Mouse (Mus musculus) cerebellum, adult 2 months (tissue): ENCODE data around the gene Gnaz. TPM values are rescaled to one million over a fixed set of nuclear protein-coding genes. Genes with fewer than 3 reads are reported as not detected.
A peak's percentile ranks its signal among the peaks of the same experiment; 100 is the strongest.

ENCODE experiments used
- DNase-seq, 2 experiments: peaks; one replicate each; pipeline ENCODE4 v3.0.0; 2021
- H3K27ac ChIP-seq: fragments of 200-500 bp; 2 replicates; pipeline ENCODE4 v1.5.1; 2012; ENCODE audit warnings: low read length, control low read depth, inconsistent platforms; ENCODE audit not compliant: insufficient read depth
- H3K27me3 ChIP-seq: fragments of 200-500 bp; 2 replicates; pipeline ENCODE4 v1.6.1; 2012; ENCODE audit warnings: inconsistent platforms, mild to moderate bottlenecking, low read length, moderate library complexity; ENCODE audit not compliant: control insufficient read depth, insufficient read depth
- H3K4me1 ChIP-seq: fragments of 200-500 bp; 2 replicates; pipeline ENCODE4 v1.6.1; 2011; ENCODE audit warnings: low read length; ENCODE audit not compliant: control insufficient read depth, insufficient read depth
- H3K4me3 ChIP-seq: fragments of 200-500 bp; replicated peaks from 2 replicates; pipeline ENCODE3; 2011; ENCODE audit warnings: mild to moderate bottlenecking, low read depth, low read length, control low read depth; ENCODE audit not compliant: insufficient read depth
- CTCF ChIP-seq: fragments of 200-500 bp; IDR thresholded peaks from 2 replicates; pipeline ENCODE4 v1.5.1; 2011; ENCODE audit warnings: low read depth, mild to moderate bottlenecking, control low read depth, low read length, moderate library complexity, borderline replicate concordance; ENCODE audit not compliant: insufficient read depth
- POLR2A ChIP-seq: fragments of 200-500 bp; IDR thresholded peaks from 2 replicates; pipeline ENCODE4 v1.6.1; 2011; ENCODE audit warnings: low read length, control low read depth, borderline replicate concordance; ENCODE audit not compliant: insufficient read depth
- WGBS: fragments of 180-500 bp; shearing (Covaris S2); methylation state at CpG from one replicate; pipeline ENCODE4 v1.1.7; 2018; 5-methylcytosine and 5-hydroxymethylcytosine counted together
- polyA plus RNA-seq: library from polyadenylated mRNA; depleted of rRNA; stranded (reverse); fragments of >200 nt; gene quantifications from 2 replicates; pipeline ENCODE4 v1.2.3, GENCODE M21; 2012; rRNA removed

Gene Gnaz
- polyA plus RNA-seq, 1 experiment: 44.1 TPM

- Histone ChIP-seq H3K27me3 (no peaks in the 10 kb centered on the region), H3K4me1 (peaks cover 10% of the 10 kb centered on the region), H3K27ac (no peak overlapping the region), H3K4me3 (peak overlapping the region; percentile 50)
- TF ChIP-seq CTCF (no peak), POLR2A (no peak)
- 8% methylated on average over 71 of the region's 71 CpGs for WGBS
- DNase-seq: peak; percentile 24 to 48
Observed at GRCm38 (mm10) chr10:75061341-75062188, 94.6 kb downstream of the Gnaz start.

- WGBS: 16% methylated on average over 6 of the region's 6 CpGs
- Histone ChIP-seq H3K27ac (no peak overlapping the region), H3K4me1 (peaks cover 13% of the 10 kb centered on the region), H3K27me3 (no peaks in the 10 kb centered on the region), H3K4me3 (peak overlapping the region; percentile 50)
- TF ChIP-seq POLR2A (no peak), CTCF (no peak)
- DNase-seq: peak; percentile 28 to 38
Observed at GRCm38 (mm10) chr10:75062189-75062561, 95.2 kb downstream of the Gnaz start.

- TF ChIP-seq POLR2A (no peak), CTCF (no peak)
- WGBS: 36% methylated on average over 6 of the region's 6 CpGs
Observed at GRCm38 (mm10) chr10:75062621-75063020, 95.6 kb downstream of the Gnaz start.

GRCm38 (mm10) chr10:75063301-75063965 lies 96.5 kb downstream of the Gnaz start:
- TF ChIP-seq POLR2A (no peak), CTCF (no peak)
- no peaks in the 10 kb centered on the region for H3K27me3 ChIP-seq
- peak overlapping the region; percentile 58 for H3K4me3 ChIP-seq
- H3K27ac ChIP-seq: no peak overlapping the region
- H3K4me1 ChIP-seq: peaks cover 17% of the 10 kb centered on the region
- WGBS: 19% methylated on average over 12 of the region's 12 CpGs
- no peak for DNase-seq

More at GRCm38 (mm10) chr10:75062621-75063020, 95.6 kb downstream of the Gnaz start:
- Histone ChIP-seq H3K27ac (no peak overlapping the region), H3K4me3 (peak overlapping the region; percentile 50), H3K4me1 (peaks cover 17% of the 10 kb centered on the region), H3K27me3 (no peaks in the 10 kb centered on the region)
- no peak for DNase-seq

GRCm38 (mm10) chr10:75065691-75066090 lies 98.7 kb downstream of the Gnaz start:
- no peak for DNase-seq
- H3K27me3 ChIP-seq: no peaks in the 10 kb centered on the region
- no peak overlapping the region for H3K4me3 ChIP-seq
- no peak for TF ChIP-seq POLR2A
- TF ChIP-seq CTCF: no peak
- no peak overlapping the region for H3K27ac ChIP-seq
- H3K4me1 ChIP-seq: peaks cover 17% of the 10 kb centered on the region
- 63% methylated on average over 6 of the region's 6 CpGs for WGBS

Other genes with a start within 250 kb of the Gnaz start
- gene Rsph14, start 65.4 kb downstream of the Gnaz start, polyA plus RNA-seq: 0.43 and 0.79 TPM in 2 replicates
- gene Rab36, start 69.9 kb downstream of the Gnaz start, polyA plus RNA-seq: 20.4 and 21.2 TPM in 2 replicates
- 44.3 and 44.4 TPM in 2 replicates for gene Bcr, start 93.4 kb downstream of the Gnaz start, polyA plus RNA-seq
- gene Specc1l, start 244.9 kb downstream of the Gnaz start, polyA plus RNA-seq: 34.1 and 34.9 TPM in 2 replicates